Mouse (Mus musculus): ENCODE data around the gene Mpig6b. TPM values are rescaled to one million over a fixed set of nuclear protein-coding genes. Genes with fewer than 3 reads are reported as not detected.
"Not testable (repeated sequence)": the region's sequence is repeated elsewhere in the genome, so short reads cannot be mapped to it uniquely, and the experiment has no call there.

The Mpig6b gene
- polyA plus RNA-seq, 1 experiment from 2014 or later = 0.16 TPM

DNA sequence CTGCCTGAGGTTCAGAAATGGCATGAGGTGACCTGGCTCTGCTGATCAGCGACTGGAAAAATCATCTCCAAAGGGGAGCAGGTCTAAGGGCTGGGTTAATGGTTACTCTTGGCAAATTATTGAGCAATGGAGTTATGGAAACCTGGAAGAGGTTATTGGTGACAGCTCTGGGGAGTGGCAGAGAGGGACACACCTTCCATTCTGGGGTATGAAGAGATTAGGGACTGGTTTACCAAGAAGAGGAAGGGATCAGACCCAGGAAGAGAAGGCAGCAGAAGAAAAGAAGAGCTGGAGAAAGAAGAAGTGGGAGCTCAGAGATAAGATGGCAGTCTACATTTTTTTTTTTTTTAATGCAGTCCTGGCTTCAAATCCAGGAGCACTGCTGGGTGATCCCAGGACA is 18.3 kb downstream of the Mpig6b start:
- Histone ChIP-seq H3K36me3 (ENCODE audit: control insufficient read depth, insufficient read depth) (peaks cover 1% of the 10 kb centered on the region), H3K27me3 (ENCODE audit: control insufficient read depth, insufficient read depth, low read length) (no peaks in the 10 kb centered on the region), H3K4me3 (ENCODE audit: low read length) (no peak overlapping the region), H3K9me3 (replicated peaks; ENCODE audit: control insufficient read depth, low read length) (no peaks in the 10 kb centered on the region), H3K4me1 (ENCODE audit: control insufficient read depth, insufficient read depth, low read length) (peaks cover 46% of the 10 kb centered on the region), H3K4me2 (ENCODE audit: low read depth, low read length) (peak overlapping the region; percentile 27), H3K9ac (ENCODE audit: low read length) (peak overlapping the region; percentile 23), H3K27ac (ENCODE audit: low read length) (peak overlapping the region; percentile 98)
- WGBS = 25% methylated on average over 1 of the region's 1 CpGs
- no peak for ATAC-seq (replicated peaks; ENCODE audit: extremely low read depth, insufficient read depth, low FRiP score)

DNA sequence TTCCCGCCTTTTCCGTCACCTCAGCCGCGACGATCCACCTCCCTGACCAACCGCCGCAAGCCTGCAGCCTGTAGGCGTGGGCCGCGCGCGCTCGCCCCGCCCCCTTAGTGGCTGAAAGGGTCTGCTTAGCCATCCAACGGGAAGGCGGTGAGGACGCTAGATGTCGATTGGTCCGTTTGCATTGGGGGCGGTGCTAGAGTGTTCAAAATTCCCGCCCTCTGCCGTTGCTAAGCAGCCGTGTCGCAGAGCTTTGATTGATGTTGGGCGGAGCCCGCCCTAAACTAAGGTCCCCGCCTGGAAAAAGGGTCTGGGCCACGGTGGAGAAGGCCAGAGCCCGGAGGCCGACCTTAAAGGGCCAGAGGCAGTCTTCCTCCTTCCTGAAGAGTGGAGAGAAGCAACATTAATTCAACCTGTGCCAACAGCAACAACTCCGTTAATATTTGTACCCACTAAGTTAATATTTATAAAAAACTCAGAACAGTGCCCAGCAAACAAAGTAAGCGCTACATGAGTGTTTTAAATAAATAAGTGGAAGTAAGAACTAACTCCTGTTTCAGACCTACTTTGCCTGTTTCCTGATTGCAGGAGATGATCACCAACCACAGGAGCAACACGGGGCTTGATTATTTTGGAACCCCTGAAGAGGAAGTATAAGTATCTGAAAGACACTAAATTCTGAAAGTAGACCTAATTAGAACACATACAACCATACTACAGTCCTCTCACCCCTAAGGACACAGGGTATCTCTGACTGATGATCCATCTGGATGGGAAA is 19.1 kb downstream of the Mpig6b start, which contains the start of gene Msh5:
Gene Msh5 (minus strand): TSS at position 65 of the 775 bp plus-strand sequence.
- ATAC-seq (replicated peaks; ENCODE audit: extremely low read depth, insufficient read depth, low FRiP score) = peak; percentile 94
- Histone ChIP-seq H3K4me2 (ENCODE audit: low read depth, low read length) (peak within 1 kb of the TSS; percentile 99), H3K27me3 (ENCODE audit: control insufficient read depth, insufficient read depth, low read length) (no peaks in the 10 kb centered on the region), H3K36me3 (ENCODE audit: control insufficient read depth, insufficient read depth) (no peaks in the 10 kb centered on the region), H3K27ac (ENCODE audit: low read length) (peak within 1 kb of the TSS; percentile 98), H3K4me1 (ENCODE audit: control insufficient read depth, insufficient read depth, low read length) (peaks cover 39% of the 10 kb centered on the region), H3K9ac (ENCODE audit: low read length) (peak within 1 kb of the TSS; percentile 96), H3K4me3 (ENCODE audit: low read length) (peak within 1 kb of the TSS; percentile 72), H3K9me3 (replicated peaks; ENCODE audit: control insufficient read depth, low read length) (no peaks in the 10 kb centered on the region)
- WGBS = 3% methylated on average over 33 of the region's 33 CpGs

DNA sequence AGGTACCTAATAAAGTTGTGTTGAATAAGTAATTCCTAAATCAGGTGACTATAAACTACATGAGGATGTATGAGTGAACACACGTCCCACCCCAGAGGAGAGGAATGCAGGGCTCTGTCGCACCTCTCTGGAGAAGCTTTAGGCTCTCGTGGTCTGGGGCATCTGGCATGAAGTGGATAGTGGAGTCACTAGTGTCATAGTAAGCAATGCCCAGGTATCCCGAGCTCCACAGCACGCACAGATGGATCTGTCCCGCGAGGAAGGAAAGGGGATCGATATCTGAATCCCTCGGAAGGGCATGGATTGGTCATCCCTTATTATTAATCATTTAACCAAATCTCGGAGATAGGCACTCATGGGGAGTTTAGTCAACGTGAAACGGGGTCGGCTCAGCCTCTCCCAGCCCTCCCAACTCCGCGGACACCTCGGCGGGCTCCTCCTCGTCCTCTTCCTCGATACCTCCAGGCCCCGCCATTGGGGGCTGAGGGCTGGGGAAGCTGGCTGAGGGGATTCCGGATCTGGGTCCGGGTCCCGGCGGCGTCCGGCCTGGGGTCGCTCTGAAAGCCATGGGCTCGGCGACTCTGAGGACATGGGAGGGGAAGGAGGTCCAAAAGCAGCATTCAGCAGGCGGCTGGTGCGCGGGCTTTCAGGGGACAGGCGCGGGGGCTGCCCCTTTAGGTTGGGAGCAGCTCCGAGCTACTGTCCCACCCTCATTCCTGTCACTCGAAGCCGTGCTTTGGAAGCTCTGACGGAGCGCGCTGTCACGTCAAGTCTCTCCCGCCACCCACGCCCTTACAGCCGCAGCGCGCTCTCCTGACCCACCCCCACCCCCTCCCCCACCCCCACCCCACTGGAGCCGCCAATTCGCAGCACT is 19.9 kb downstream of the Mpig6b start:
- Histone ChIP-seq H3K4me1 (ENCODE audit: control insufficient read depth, insufficient read depth, low read length) (peaks cover 39% of the 10 kb centered on the region), H3K9me3 (replicated peaks; ENCODE audit: control insufficient read depth, low read length) (no peaks in the 10 kb centered on the region), H3K27ac (ENCODE audit: low read length) (peak overlapping the region; percentile 94), H3K27me3 (ENCODE audit: control insufficient read depth, insufficient read depth, low read length) (no peaks in the 10 kb centered on the region), H3K9ac (ENCODE audit: low read length) (peak overlapping the region; percentile 96), H3K4me2 (ENCODE audit: low read depth, low read length) (peak overlapping the region; percentile 99), H3K36me3 (ENCODE audit: control insufficient read depth, insufficient read depth) (no peaks in the 10 kb centered on the region), H3K4me3 (ENCODE audit: low read length) (peak overlapping the region; percentile 72)
- 2% methylated on average over 46 of the region's 48 CpGs for WGBS
- ATAC-seq (replicated peaks; ENCODE audit: extremely low read depth, insufficient read depth, low FRiP score) = no peak

DNA sequence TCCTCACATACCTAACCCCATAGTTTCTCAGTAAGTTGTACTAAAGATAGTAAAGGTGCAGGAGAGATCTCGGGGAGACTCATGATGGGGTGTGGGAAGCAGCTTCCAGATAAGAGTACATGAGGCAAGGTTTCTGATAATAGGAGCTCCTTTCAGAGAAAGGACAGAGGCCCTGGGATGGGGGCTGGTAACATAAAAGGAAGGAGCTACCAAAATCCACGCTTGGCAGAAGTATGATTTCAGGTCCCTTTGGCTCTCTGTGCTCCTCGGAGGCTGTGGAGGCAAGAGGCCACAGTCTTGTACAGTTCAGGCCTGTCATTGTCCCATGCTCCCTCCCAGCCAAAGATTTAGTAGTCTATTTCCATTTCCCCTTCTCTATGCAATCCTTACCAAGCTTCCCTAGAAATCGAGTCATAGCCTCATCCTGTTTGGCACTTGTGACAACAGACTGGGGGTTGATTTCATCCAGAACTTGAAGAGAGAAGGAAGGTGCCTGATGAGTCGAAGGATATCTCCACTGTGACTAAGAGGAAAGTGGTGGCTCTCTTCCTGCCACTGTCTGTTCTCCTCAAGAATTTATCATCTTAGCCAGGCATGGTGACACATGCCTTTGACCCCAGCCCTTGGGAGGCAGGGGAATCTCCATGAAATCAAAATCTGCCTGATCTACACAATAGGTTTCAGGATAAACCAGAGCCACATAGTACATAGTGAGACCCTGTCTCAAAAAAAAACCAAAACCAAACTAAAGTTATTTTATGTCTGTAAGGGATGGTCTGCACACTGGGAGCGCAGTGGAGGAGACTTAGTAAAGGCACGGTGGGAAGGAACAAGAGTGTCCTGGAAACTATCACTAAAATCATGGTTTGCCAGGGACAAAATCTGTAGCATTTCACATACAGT is 20.8 kb downstream of the Mpig6b start:
- H3K9me3 ChIP-seq (replicated peaks; ENCODE audit: control insufficient read depth, low read length) = no peaks in the 10 kb centered on the region
- peak overlapping the region; percentile 94 for H3K27ac ChIP-seq (ENCODE audit: low read length)
- peak overlapping the region; percentile 96 for H3K9ac ChIP-seq (ENCODE audit: low read length)
- H3K4me1 ChIP-seq (ENCODE audit: control insufficient read depth, insufficient read depth, low read length) = peaks cover 39% of the 10 kb centered on the region
- H3K4me3 ChIP-seq (ENCODE audit: low read length) = peak overlapping the region; percentile 72
- 56% methylated on average over 7 of the region's 7 CpGs for WGBS
- peak overlapping the region; percentile 99 for H3K4me2 ChIP-seq (ENCODE audit: low read depth, low read length)
- no peaks in the 10 kb centered on the region for H3K27me3 ChIP-seq (ENCODE audit: control insufficient read depth, insufficient read depth, low read length)
- ATAC-seq (replicated peaks; ENCODE audit: extremely low read depth, insufficient read depth, low FRiP score) = no peak
- no peaks in the 10 kb centered on the region for H3K36me3 ChIP-seq (ENCODE audit: control insufficient read depth, insufficient read depth)

DNA sequence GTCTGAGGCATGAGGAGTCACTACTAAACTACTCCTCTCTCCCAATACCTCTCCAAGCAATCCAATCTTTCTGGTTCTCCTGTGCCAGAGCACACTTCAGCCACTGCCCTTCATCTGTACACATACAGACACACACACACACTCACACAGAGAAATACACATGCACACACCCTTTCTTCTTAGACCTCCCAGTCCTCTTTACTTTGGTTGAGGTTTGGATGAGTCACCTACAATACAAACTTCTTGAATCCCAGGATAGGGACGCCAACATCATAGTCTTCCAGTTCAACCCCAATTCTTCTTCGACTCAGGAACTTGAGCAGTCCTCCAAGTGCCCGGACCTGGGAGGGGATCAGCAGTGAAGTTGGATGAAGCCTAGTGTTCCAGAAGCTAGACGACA is 22.2 kb downstream of the Mpig6b start:
- H3K4me3 ChIP-seq (ENCODE audit: low read length) = no peak overlapping the region
- H3K9ac ChIP-seq (ENCODE audit: low read length) = no peak overlapping the region
- no peak overlapping the region for H3K4me2 ChIP-seq (ENCODE audit: low read depth, low read length)
- peak overlapping the region; percentile 94 for H3K27ac ChIP-seq (ENCODE audit: low read length)
- H3K9me3 ChIP-seq (replicated peaks; ENCODE audit: control insufficient read depth, low read length) = no peaks in the 10 kb centered on the region
- H3K4me1 ChIP-seq (ENCODE audit: control insufficient read depth, insufficient read depth, low read length) = peaks cover 31% of the 10 kb centered on the region
- ATAC-seq (replicated peaks; ENCODE audit: extremely low read depth, insufficient read depth, low FRiP score) = no peak
- no peaks in the 10 kb centered on the region for H3K27me3 ChIP-seq (ENCODE audit: control insufficient read depth, insufficient read depth, low read length)
- 64% methylated on average over 4 of the region's 4 CpGs for WGBS
- H3K36me3 ChIP-seq (ENCODE audit: control insufficient read depth, insufficient read depth) = no peaks in the 10 kb centered on the region

DNA sequence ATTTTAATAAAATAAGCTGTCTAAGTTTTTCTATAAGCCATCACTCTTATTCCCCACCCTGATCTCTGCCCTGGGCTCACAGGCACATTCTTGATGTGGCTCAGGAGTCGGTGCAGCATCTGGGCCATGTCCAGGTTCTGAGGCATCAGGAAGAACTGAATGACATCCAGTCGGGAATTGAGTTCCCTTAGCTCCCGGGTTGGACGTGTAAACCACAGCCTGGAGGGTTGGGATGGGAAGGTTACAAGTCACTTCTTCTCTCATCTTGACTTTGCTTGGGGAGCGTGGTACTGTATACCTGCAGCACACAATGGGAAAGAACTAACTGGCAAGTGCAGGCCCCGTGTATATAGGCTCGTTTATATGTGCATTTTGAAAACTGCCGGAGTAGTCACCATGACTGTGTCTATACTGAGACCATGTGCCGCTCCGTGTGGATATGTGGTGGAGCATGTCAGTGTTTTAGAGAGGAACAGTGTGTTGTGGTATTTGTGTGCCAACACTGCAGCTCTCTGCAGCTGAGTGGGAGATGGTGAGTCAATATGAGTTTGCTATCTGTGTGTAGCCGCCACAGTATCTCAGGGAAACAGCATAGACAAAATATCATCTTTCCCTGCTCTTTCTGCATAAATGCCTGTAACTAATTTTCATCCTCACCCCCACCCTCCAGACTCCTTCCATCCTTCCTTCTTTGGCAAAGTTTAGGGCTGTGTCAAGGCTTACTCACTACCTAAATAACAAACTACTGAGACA is 26.7 kb downstream of the Mpig6b start:
- H3K9ac ChIP-seq (ENCODE audit: low read length) = no peak overlapping the region
- WGBS = 80% methylated on average over 11 of the region's 11 CpGs
- H3K36me3 ChIP-seq (ENCODE audit: control insufficient read depth, insufficient read depth) = no peaks in the 10 kb centered on the region
- no peak overlapping the region for H3K4me3 ChIP-seq (ENCODE audit: low read length)
- no peak overlapping the region for H3K4me2 ChIP-seq (ENCODE audit: low read depth, low read length)
- H3K27me3 ChIP-seq (ENCODE audit: control insufficient read depth, insufficient read depth, low read length) = no peaks in the 10 kb centered on the region
- no peak for ATAC-seq (replicated peaks; ENCODE audit: extremely low read depth, insufficient read depth, low FRiP score)
- H3K4me1 ChIP-seq (ENCODE audit: control insufficient read depth, insufficient read depth, low read length) = peaks cover 2% of the 10 kb centered on the region; the same call in 1 of the 2 replicates
- H3K9me3 ChIP-seq (replicated peaks; ENCODE audit: control insufficient read depth, low read length) = no peaks in the 10 kb centered on the region
- no peak overlapping the region for H3K27ac ChIP-seq (ENCODE audit: low read length)

DNA sequence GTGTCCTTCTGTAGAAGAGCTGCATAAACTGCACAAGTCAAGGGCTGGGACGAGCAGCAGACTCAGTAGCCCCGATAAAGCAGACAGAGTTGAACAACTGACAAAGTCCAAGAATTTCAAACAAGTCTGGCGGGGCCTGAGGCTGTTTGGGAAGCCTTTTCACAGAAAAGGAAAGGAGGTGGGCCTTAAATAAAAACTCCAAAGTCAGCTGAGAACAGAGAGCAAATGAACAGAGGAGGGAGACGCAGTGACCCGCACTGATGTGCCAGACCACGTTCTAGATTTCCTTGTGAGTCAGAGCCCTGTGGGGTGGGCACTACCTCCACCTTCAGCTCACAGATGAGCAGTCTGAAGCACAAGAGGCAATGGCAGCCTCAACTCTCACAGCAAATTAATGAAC is 31.1 kb downstream of the Mpig6b start:
- 72% methylated on average over 6 of the region's 6 CpGs for WGBS
- Histone ChIP-seq H3K4me2 (ENCODE audit: low read depth, low read length) (no peak overlapping the region), H3K9ac (ENCODE audit: low read length) (no peak overlapping the region), H3K36me3 (ENCODE audit: control insufficient read depth, insufficient read depth) (no peaks in the 10 kb centered on the region), H3K4me1 (ENCODE audit: control insufficient read depth, insufficient read depth, low read length) (no peaks in the 10 kb centered on the region), H3K27ac (ENCODE audit: low read length) (no peak overlapping the region), H3K4me3 (ENCODE audit: low read length) (no peak overlapping the region), H3K9me3 (replicated peaks; ENCODE audit: control insufficient read depth, low read length) (no peaks in the 10 kb centered on the region), H3K27me3 (ENCODE audit: control insufficient read depth, insufficient read depth, low read length) (no peaks in the 10 kb centered on the region)
- no peak for ATAC-seq (replicated peaks; ENCODE audit: extremely low read depth, insufficient read depth, low FRiP score)

DNA sequence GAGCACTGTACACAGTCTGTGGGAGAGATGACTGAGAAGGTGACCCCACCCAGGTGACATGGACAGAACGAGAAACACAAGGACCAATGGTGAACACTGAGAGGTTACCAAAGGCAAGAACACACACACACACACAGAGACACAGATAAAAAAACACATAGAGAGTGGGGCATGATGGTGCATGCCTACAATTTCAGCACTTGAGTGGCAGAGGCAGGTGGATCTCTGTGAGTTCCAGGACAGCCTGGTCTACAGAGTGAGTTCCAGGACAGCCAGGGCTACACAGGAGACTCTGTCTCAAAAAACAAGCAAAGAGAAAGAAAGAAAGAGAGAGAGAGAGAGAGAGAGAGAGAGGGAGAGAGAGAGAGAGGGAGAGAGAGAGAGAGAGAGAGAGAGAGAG is 32.3 kb downstream of the Mpig6b start:
- H3K9ac ChIP-seq (ENCODE audit: low read length); H3K36me3 ChIP-seq (ENCODE audit: control insufficient read depth, insufficient read depth); H3K4me3 ChIP-seq (ENCODE audit: low read length); H3K27me3 ChIP-seq (ENCODE audit: control insufficient read depth, insufficient read depth, low read length); H3K9me3 ChIP-seq (replicated peaks; ENCODE audit: control insufficient read depth, low read length); ATAC-seq (replicated peaks; ENCODE audit: extremely low read depth, insufficient read depth, low FRiP score); H3K4me2 ChIP-seq (ENCODE audit: low read depth, low read length); H3K27ac ChIP-seq (ENCODE audit: low read length); H3K4me1 ChIP-seq (ENCODE audit: control insufficient read depth, insufficient read depth, low read length): not testable (repeated sequence)
- 74% methylated on average over 1 of the region's 1 CpGs for WGBS

Measured in heart, embryonic 16.5 days (tissue).